Mouse (Mus musculus): ENCODE results near the gene Ccr4. TPM values are rescaled to one million over a fixed set of nuclear protein-coding genes. Genes with fewer than 3 reads are reported as not detected.

The Ccr4 gene
- polyA plus RNA-seq, 1 experiment from 2014 or later, result 0.14 TPM

GRCm38 (mm10) chr9:114465442-114465841 lies 39.3 kb downstream of the Ccr4 start:
- peaks cover 40% of the 10 kb centered on the region for H3K36me3 ChIP-seq
- 83% methylated on average over 6 of the region's 6 CpGs for WGBS

GRCm38 (mm10) chr9:114462569-114462968 lies 42.1 kb downstream of the Ccr4 start:
- H3K4me1 ChIP-seq, result no peaks in the 10 kb centered on the region
- 92% methylated on average over 7 of the region's 7 CpGs for WGBS
- H3K9me3 ChIP-seq, result no peaks in the 10 kb centered on the region
- H3K4me2 ChIP-seq, result no peak overlapping the region
- no peak overlapping the region for H3K9ac ChIP-seq
- H3K4me3 ChIP-seq, result no peak overlapping the region
- no peaks in the 10 kb centered on the region for H3K27me3 ChIP-seq
- no peak overlapping the region for H3K27ac ChIP-seq
- ATAC-seq (ENCODE audit: insufficient number of reproducible peaks, insufficient read depth, low FRiP score, low TSS enrichment, low read depth), result no peak
- peaks cover 44% of the 10 kb centered on the region for H3K36me3 ChIP-seq

More at GRCm38 (mm10) chr9:114465442-114465841, 39.3 kb downstream of the Ccr4 start:
- Histone ChIP-seq H3K4me3 (no peak overlapping the region), H3K27me3 (no peaks in the 10 kb centered on the region), H3K4me2 (no peak overlapping the region), H3K4me1 (no peaks in the 10 kb centered on the region), H3K27ac (no peak overlapping the region), H3K9ac (no peak overlapping the region), H3K9me3 (no peaks in the 10 kb centered on the region)
- no peak for ATAC-seq (ENCODE audit: insufficient number of reproducible peaks, insufficient read depth, low FRiP score, low TSS enrichment, low read depth)

- peaks cover 39% of the 10 kb centered on the region for H3K36me3 ChIP-seq
- H3K9ac ChIP-seq, result no peak overlapping the region
- H3K9me3 ChIP-seq, result no peaks in the 10 kb centered on the region
- no peak overlapping the region for H3K4me2 ChIP-seq
- no peak for ATAC-seq (ENCODE audit: insufficient number of reproducible peaks, insufficient read depth, low FRiP score, low TSS enrichment, low read depth)
- H3K4me1 ChIP-seq, result no peaks in the 10 kb centered on the region
- no peak overlapping the region for H3K4me3 ChIP-seq
- no peak overlapping the region for H3K27ac ChIP-seq
- 84% methylated on average over 3 of the region's 3 CpGs for WGBS
- no peaks in the 10 kb centered on the region for H3K27me3 ChIP-seq
These were observed 46.3 kb downstream of the Ccr4 start for GRCm38 (mm10) chr9:114458436-114458835.

- no peak for ATAC-seq (ENCODE audit: insufficient number of reproducible peaks, insufficient read depth, low FRiP score, low TSS enrichment, low read depth)
- no peak overlapping the region for H3K4me3 ChIP-seq
- H3K9me3 ChIP-seq, result no peaks in the 10 kb centered on the region
- no peaks in the 10 kb centered on the region for H3K4me1 ChIP-seq
- H3K9ac ChIP-seq, result no peak overlapping the region
- H3K27ac ChIP-seq, result no peak overlapping the region
- 56% methylated on average over 2 of the region's 2 CpGs for WGBS
- H3K27me3 ChIP-seq, result no peaks in the 10 kb centered on the region
- peaks cover 27% of the 10 kb centered on the region for H3K36me3 ChIP-seq
- H3K4me2 ChIP-seq, result no peak overlapping the region
These were observed 49.3 kb downstream of the Ccr4 start for GRCm38 (mm10) chr9:114455420-114455819.

GRCm38 (mm10) chr9:114452418-114452817 lies 52.3 kb downstream of the Ccr4 start:
- H3K4me1 ChIP-seq, result no peaks in the 10 kb centered on the region
- no peaks in the 10 kb centered on the region for H3K9me3 ChIP-seq
- no peaks in the 10 kb centered on the region for H3K27me3 ChIP-seq
- no peak for ATAC-seq (ENCODE audit: insufficient number of reproducible peaks, insufficient read depth, low FRiP score, low TSS enrichment, low read depth)
- H3K4me2 ChIP-seq, result no peak overlapping the region
- WGBS, result 89% methylated on average over 6 of the region's 6 CpGs
- no peak overlapping the region for H3K4me3 ChIP-seq
- no peak overlapping the region for H3K27ac ChIP-seq
- H3K9ac ChIP-seq, result no peak overlapping the region
- H3K36me3 ChIP-seq, result peaks cover 18% of the 10 kb centered on the region

GRCm38 (mm10) chr9:114451615-114452014 lies 53.1 kb downstream of the Ccr4 start:
- H3K36me3 ChIP-seq, result peaks cover 13% of the 10 kb centered on the region; the same call in 1 of the 2 replicates
- H3K27ac ChIP-seq, result no peak overlapping the region
- H3K27me3 ChIP-seq, result no peaks in the 10 kb centered on the region
- ATAC-seq (ENCODE audit: insufficient number of reproducible peaks, insufficient read depth, low FRiP score, low TSS enrichment, low read depth), result no peak
- WGBS, result 76% methylated on average over 7 of the region's 7 CpGs
- H3K9me3 ChIP-seq, result no peaks in the 10 kb centered on the region
- no peaks in the 10 kb centered on the region for H3K4me1 ChIP-seq
- no peak overlapping the region for H3K9ac ChIP-seq
- no peak overlapping the region for H3K4me2 ChIP-seq
- H3K4me3 ChIP-seq, result no peak overlapping the region

- Histone ChIP-seq H3K4me2 (no peak overlapping the region), H3K27ac (no peak overlapping the region), H3K9ac (no peak overlapping the region), H3K36me3 (no peaks in the 10 kb centered on the region), H3K27me3 (no peaks in the 10 kb centered on the region), H3K4me1 (no peaks in the 10 kb centered on the region), H3K9me3 (no peaks in the 10 kb centered on the region), H3K4me3 (no peak overlapping the region)
- ATAC-seq (ENCODE audit: insufficient number of reproducible peaks, insufficient read depth, low FRiP score, low TSS enrichment, low read depth), result no peak
- WGBS, result 86% methylated on average over 13 of the region's 13 CpGs
These were observed 55.5 kb downstream of the Ccr4 start for GRCm38 (mm10) chr9:114449120-114449754.

- Histone ChIP-seq H3K27me3 (no peaks in the 10 kb centered on the region), H3K36me3 (no peaks in the 10 kb centered on the region)
- ATAC-seq (ENCODE audit: insufficient number of reproducible peaks, insufficient read depth, low FRiP score, low TSS enrichment, low read depth), result no peak
These were observed 56.0 kb downstream of the Ccr4 start for GRCm38 (mm10) chr9:114448700-114449099.

GRCm38 (mm10) chr9:114446887-114447286 lies 57.8 kb downstream of the Ccr4 start:
- H3K4me1 ChIP-seq, result no peaks in the 10 kb centered on the region
- H3K9me3 ChIP-seq, result no peaks in the 10 kb centered on the region
- no peak overlapping the region for H3K4me3 ChIP-seq
- WGBS, result 92% methylated on average over 8 of the region's 8 CpGs
- no peak overlapping the region for H3K9ac ChIP-seq
- no peak for ATAC-seq (ENCODE audit: insufficient number of reproducible peaks, insufficient read depth, low FRiP score, low TSS enrichment, low read depth)
- no peaks in the 10 kb centered on the region for H3K27me3 ChIP-seq
- H3K27ac ChIP-seq, result no peak overlapping the region
- H3K36me3 ChIP-seq, result peaks cover 11% of the 10 kb centered on the region; the same call in 1 of the 2 replicates
- no peak overlapping the region for H3K4me2 ChIP-seq

More at GRCm38 (mm10) chr9:114448700-114449099, 56.0 kb downstream of the Ccr4 start:
- no peak overlapping the region for H3K4me3 ChIP-seq
- H3K9ac ChIP-seq, result no peak overlapping the region
- H3K4me1 ChIP-seq, result no peaks in the 10 kb centered on the region
- H3K9me3 ChIP-seq, result no peaks in the 10 kb centered on the region
- no peak overlapping the region for H3K4me2 ChIP-seq
- no peak overlapping the region for H3K27ac ChIP-seq
- 80% methylated on average over 5 of the region's 5 CpGs for WGBS

- 89% methylated on average over 8 of the region's 8 CpGs for WGBS
- Histone ChIP-seq H3K9ac (no peak overlapping the region), H3K4me1 (no peaks in the 10 kb centered on the region), H3K27ac (no peak overlapping the region), H3K27me3 (no peaks in the 10 kb centered on the region), H3K4me3 (no peak overlapping the region), H3K9me3 (no peaks in the 10 kb centered on the region), H3K4me2 (no peak overlapping the region), H3K36me3 (peaks cover 13% of the 10 kb centered on the region; the same call in 1 of the 2 replicates)
- ATAC-seq (ENCODE audit: insufficient number of reproducible peaks, insufficient read depth, low FRiP score, low TSS enrichment, low read depth), result no peak
These were observed 61.4 kb downstream of the Ccr4 start for GRCm38 (mm10) chr9:114443351-114443750.

GRCm38 (mm10) chr9:114442893-114443292 lies 61.8 kb downstream of the Ccr4 start:
- ATAC-seq (ENCODE audit: insufficient number of reproducible peaks, insufficient read depth, low FRiP score, low TSS enrichment, low read depth), result no peak
- WGBS, result 82% methylated on average over 9 of the region's 9 CpGs
- no peak overlapping the region for H3K4me3 ChIP-seq
- H3K36me3 ChIP-seq, result peaks cover 17% of the 10 kb centered on the region; the same call in 1 of the 2 replicates
- no peaks in the 10 kb centered on the region for H3K4me1 ChIP-seq
- no peak overlapping the region for H3K9ac ChIP-seq
- H3K4me2 ChIP-seq, result no peak overlapping the region
- H3K27ac ChIP-seq, result no peak overlapping the region
- no peaks in the 10 kb centered on the region for H3K9me3 ChIP-seq
- H3K27me3 ChIP-seq, result no peaks in the 10 kb centered on the region

- H3K27ac ChIP-seq, result no peak overlapping the region
- no peak overlapping the region for H3K4me2 ChIP-seq
- no peak overlapping the region for H3K9ac ChIP-seq
- no peak for ATAC-seq (ENCODE audit: insufficient number of reproducible peaks, insufficient read depth, low FRiP score, low TSS enrichment, low read depth)
- peaks cover 24% of the 10 kb centered on the region for H3K36me3 ChIP-seq
- no peaks in the 10 kb centered on the region for H3K27me3 ChIP-seq
- no peaks in the 10 kb centered on the region for H3K4me1 ChIP-seq
- no peak overlapping the region for H3K4me3 ChIP-seq
- WGBS, result 92% methylated on average over 9 of the region's 9 CpGs
- no peaks in the 10 kb centered on the region for H3K9me3 ChIP-seq
These were observed 62.5 kb downstream of the Ccr4 start for GRCm38 (mm10) chr9:114442225-114442624.

All from embryonic facial prominence, embryonic 13.5 days (tissue).